In the genomic region with DNA sequence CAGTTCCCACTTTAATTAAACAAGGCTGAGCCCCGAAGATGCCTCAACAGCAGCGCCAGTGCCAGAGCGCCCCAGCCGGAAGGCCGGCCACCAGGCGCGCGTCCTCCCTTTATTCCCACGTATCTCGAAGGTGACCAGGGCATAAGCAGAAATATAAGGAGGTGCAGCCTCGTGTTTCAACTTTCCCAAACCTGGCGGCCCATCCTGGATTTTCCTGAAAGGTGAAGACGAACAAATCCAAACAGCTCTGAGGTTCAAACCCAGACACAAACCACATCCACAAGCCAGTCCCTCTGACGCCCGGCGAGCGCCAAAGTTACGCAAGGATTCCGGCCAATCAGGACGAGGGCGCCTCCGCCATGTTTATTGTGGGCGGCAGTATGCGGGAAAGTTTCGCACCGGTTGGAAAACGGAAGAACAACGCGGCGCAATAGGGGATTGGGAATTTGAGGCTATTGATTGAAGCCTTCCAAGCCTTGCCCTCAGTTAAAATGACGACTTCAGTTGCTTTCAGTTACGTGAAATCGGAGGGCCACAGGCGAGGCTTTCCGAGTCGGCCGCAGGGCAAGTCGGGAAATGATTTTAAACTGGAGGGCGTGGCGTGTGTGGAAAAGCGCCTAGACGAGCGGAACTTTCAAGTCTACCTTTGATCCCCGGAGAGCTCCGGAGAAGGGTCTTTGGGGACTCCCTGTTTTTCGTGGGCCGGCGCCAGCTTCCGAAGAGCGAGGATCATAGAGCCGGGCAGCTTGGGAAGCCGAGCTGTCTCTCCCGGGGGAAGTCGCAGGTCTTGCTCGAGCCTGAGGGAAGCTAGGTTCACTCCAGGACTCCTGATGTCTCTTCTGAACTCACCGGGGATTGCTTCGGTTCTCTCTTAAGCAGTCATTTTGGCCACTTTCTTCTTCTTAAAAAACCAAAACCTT, we compare ENCODE assay signal across 8 mouse cellular contexts. TPM values are rescaled to one million over a fixed set of nuclear protein-coding genes. Genes with fewer than 3 reads are reported as not detected.
DNase-seq lines count a peak whose midpoint lies in the region; ATAC-seq lines count a peak whose summit lies in the region.

A gene (minus strand): TSS at position 307 of the 920 bp plus-strand sequence.
A gene (plus strand): TSS at position 362 of the 920 bp plus-strand sequence.

- WGBS in heart, embryonic 13.5 days, result under 1% methylated on average over 57 of the region's 57 CpGs
- under 1% methylated on average over 57 of the region's 57 CpGs for WGBS in liver, embryonic 12.5 days (ENCODE audit: insufficient replicate concordance)
- WGBS in stomach, embryonic 15.5 days, result under 1% methylated on average over 57 of the region's 57 CpGs

- peak within 1 kb of the TSS; percentile 89 for H3K4me3 ChIP-seq in brown adipose tissue, adult 24 weeks (ENCODE audit: insufficient read depth, low read depth, low read length)
- peak within 1 kb of the TSS; percentile 90 for H3K4me3 ChIP-seq in heart, embryonic 13.5 days
- peak within 1 kb of the TSS; percentile 71 for H3K4me3 ChIP-seq in liver, embryonic 12.5 days
- H3K4me3 ChIP-seq in stomach, embryonic 15.5 days (replicated peaks), result peak within 1 kb of the TSS; percentile 66

- peak within 1 kb of the TSS; percentile 93 for H3K4me2 ChIP-seq in heart, embryonic 13.5 days
- H3K4me2 ChIP-seq in liver, embryonic 12.5 days, result peak within 1 kb of the TSS; percentile 90
- peak within 1 kb of the TSS; percentile 67 for H3K4me2 ChIP-seq in stomach, embryonic 15.5 days

- peak; percentile 91 for ATAC-seq in heart, embryonic 13.5 days (ENCODE audit: extremely low read depth, insufficient number of reproducible peaks, low FRiP score, low TSS enrichment)
- ATAC-seq in liver, embryonic 12.5 days, result peak; percentile 92
- peak; percentile 94 for ATAC-seq in stomach, embryonic 15.5 days (ENCODE audit: insufficient read depth, low FRiP score, low read depth)

- no peaks in the 10 kb centered on the region for H3K27me3 ChIP-seq in heart, embryonic 13.5 days (replicated peaks)
- H3K27me3 ChIP-seq in liver, embryonic 12.5 days (replicated peaks), result no peaks in the 10 kb centered on the region
- no peaks in the 10 kb centered on the region for H3K27me3 ChIP-seq in stomach, embryonic 15.5 days (replicated peaks)

- H3K4me1 ChIP-seq in brown adipose tissue, adult 24 weeks (ENCODE audit: control insufficient read depth, insufficient read depth, insufficient read length, low read length), result no peaks in the 10 kb centered on the region; the same call in 1 of the 2 replicates
- peaks cover 37% of the 10 kb centered on the region for H3K4me1 ChIP-seq in heart, embryonic 13.5 days
- H3K4me1 ChIP-seq in liver, embryonic 12.5 days, result peaks cover 37% of the 10 kb centered on the region
- peaks cover 10% of the 10 kb centered on the region; the same call in 1 of the 2 replicates for H3K4me1 ChIP-seq in stomach, embryonic 15.5 days

- peak; percentile 95 for DNase-seq in CD4-positive, CD25-positive, alpha-beta regulatory T cell, adult 2 months (ENCODE audit: low read depth, low spot score)
- peak; percentile 88 for DNase-seq in fat pad, adult 2 months (ENCODE audit: extremely low read depth, low read depth, low spot score)
- DNase-seq in kidney, postnatal 10 days, result peak; percentile 97
- DNase-seq in natural killer cell, adult 2 months (ENCODE audit: low spot score in 2 of 2), result peak; percentile 86 to 91

- peak within 1 kb of the TSS; percentile 93 for H3K9ac ChIP-seq in heart, embryonic 13.5 days
- peak within 1 kb of the TSS; percentile 83 for H3K9ac ChIP-seq in liver, embryonic 12.5 days
- peak within 1 kb of the TSS; percentile 64 for H3K9ac ChIP-seq in stomach, embryonic 15.5 days

- H3K36me3 ChIP-seq in heart, embryonic 13.5 days, result peaks cover 7% of the 10 kb centered on the region
- H3K36me3 ChIP-seq in liver, embryonic 12.5 days, result peaks cover 30% of the 10 kb centered on the region
- H3K36me3 ChIP-seq in stomach, embryonic 15.5 days, result no peaks in the 10 kb centered on the region

- H3K9me3 ChIP-seq in heart, embryonic 13.5 days, result no peaks in the 10 kb centered on the region
- no peaks in the 10 kb centered on the region for H3K9me3 ChIP-seq in liver, embryonic 12.5 days (replicated peaks)
- no peaks in the 10 kb centered on the region for H3K9me3 ChIP-seq in stomach, embryonic 15.5 days

- peak within 1 kb of the TSS; percentile 56; the same call in 1 of the 2 replicates for H3K27ac ChIP-seq in brown adipose tissue, adult 24 weeks (replicated peaks; ENCODE audit: low read depth, low read length)
- H3K27ac ChIP-seq in heart, embryonic 13.5 days (replicated peaks), result peak within 1 kb of the TSS; percentile 73
- peak within 1 kb of the TSS; percentile 79 for H3K27ac ChIP-seq in liver, embryonic 12.5 days
- peak within 1 kb of the TSS; percentile 42 for H3K27ac ChIP-seq in stomach, embryonic 15.5 days

RNA-seq across cellular contexts. Expression of the first gene that starts in this region (rescaled TPM):
- 27.5 and 31.3 TPM in 2 replicates for polyA plus RNA-seq in brown adipose tissue, adult 24 weeks (2012; ENCODE audit: insufficient read depth, insufficient read length, missing spikeins)
- 29.3 and 31.0 TPM in 2 replicates for polyA plus RNA-seq in heart, embryonic 13.5 days (2015; fragmentation: Nextera tagmentation; extraction: Ambion mirVana)
- 50.2 and 51.1 TPM in 2 replicates for polyA plus RNA-seq in liver, embryonic 12.5 days (2016; fragmentation: Nextera tagmentation; extraction: Ambion mirVana)
- 33.4 and 34.7 TPM in 2 replicates for polyA plus RNA-seq in stomach, embryonic 15.5 days (2015; fragmentation: Nextera tagmentation; extraction: Ambion mirVana)

RNA-seq across cellular contexts. Expression of the second gene that starts in this region (rescaled TPM):
- polyA plus RNA-seq in brown adipose tissue, adult 24 weeks (2012; ENCODE audit: insufficient read depth, insufficient read length, missing spikeins), result 1.3 and 1.5 TPM in 2 replicates
- polyA plus RNA-seq in heart, embryonic 13.5 days (2015; fragmentation: Nextera tagmentation; extraction: Ambion mirVana), result 19.7 and 21.6 TPM in 2 replicates
- 34.2 and 36.3 TPM in 2 replicates for polyA plus RNA-seq in liver, embryonic 12.5 days (2016; fragmentation: Nextera tagmentation; extraction: Ambion mirVana)
- polyA plus RNA-seq in stomach, embryonic 15.5 days (2015; fragmentation: Nextera tagmentation; extraction: Ambion mirVana), result 25.6 and 25.7 TPM in 2 replicates

Comparison
In these comparisons a context has a peak if more than half of its experiments do, and no peak if none do; other contexts are left out.
1. Peak in every context shown above with its lines: DNase-seq, ATAC-seq, H3K4me3 ChIP-seq and H3K27ac ChIP-seq.